Mouse (Mus musculus): ENCODE data around the gene Arhgap11a. TPM values are rescaled to one million over a fixed set of nuclear protein-coding genes. Genes with fewer than 3 reads are reported as not detected.
A peak's percentile ranks its signal among the peaks of the same experiment; 100 is the strongest.

Arhgap11a gene
- polyA plus RNA-seq, 1 experiment from 2014 or later, result 44.5 TPM

DNA sequence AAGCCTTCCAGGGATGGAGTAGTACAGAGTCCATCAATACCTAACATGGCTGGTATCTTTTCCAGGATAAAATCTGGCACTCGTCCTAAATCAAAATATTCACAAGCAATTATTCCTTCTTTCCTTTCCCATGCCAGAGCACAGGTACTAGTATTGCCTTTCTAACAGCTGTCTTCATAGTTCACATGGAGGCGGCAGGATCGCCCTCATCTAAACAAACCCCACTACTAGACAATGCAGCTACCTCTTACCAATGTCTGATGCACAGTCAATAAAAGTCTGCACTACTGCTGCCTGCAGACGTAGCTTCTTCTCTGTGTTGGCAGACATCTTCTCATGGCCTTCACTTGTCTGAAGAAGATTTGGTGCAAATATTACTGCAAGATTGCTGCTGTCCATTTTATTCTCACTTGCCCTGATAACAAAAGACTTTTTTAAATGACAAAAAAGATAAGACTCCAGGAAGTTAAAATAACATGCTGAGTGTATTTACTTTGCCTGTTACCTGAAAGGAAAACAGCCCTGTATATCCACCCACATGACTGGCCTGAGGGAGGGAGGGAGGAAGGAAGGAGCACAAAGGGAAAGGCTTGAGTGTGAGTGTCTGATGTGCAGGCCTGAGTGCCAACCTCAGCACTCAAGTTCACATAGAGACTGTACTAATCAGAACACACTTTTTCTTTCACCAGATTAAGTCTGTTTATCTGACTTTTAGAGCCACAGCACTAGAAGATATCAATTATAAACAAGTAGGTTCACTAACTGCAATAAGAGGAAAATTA lies 6.6 kb downstream of the Arhgap11a start:
- ATAC-seq (ENCODE audit: insufficient number of reproducible peaks, insufficient read depth, low FRiP score, low TSS enrichment, low read depth), result no peak
- H3K27ac ChIP-seq, result no peak overlapping the region
- H3K4me2 ChIP-seq, result no peak overlapping the region
- H3K27me3 ChIP-seq, result no peaks in the 10 kb centered on the region
- WGBS, result 88% methylated on average over 4 of the region's 4 CpGs
- peaks cover 57% of the 10 kb centered on the region for H3K36me3 ChIP-seq
- peaks cover 12% of the 10 kb centered on the region for H3K4me1 ChIP-seq (replicated peaks)
- no peaks in the 10 kb centered on the region for H3K9me3 ChIP-seq
- no peak overlapping the region for H3K4me3 ChIP-seq (replicated peaks)
- H3K9ac ChIP-seq (replicated peaks), result no peak overlapping the region

DNA sequence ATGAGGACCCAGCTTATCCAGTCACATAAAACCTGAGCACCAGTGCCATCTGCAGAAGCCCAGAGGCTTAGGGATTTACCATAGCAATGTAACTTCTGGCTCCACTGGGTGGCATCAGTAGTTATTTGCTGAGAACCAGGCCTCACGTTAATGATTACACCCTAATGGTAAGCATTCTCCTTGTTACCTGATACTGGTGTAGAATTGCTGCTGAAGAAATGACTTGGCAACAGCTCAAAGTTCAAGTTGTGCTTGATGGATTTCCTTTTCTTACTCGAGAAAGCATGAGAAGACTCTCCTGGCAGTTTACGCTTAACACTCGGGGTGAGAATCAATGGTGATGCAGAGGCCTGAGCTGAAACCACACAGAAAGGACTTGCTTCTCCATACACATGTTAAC lies 9.0 kb downstream of the Arhgap11a start:
- Histone ChIP-seq H3K27me3 (no peaks in the 10 kb centered on the region), H3K4me3 (replicated peaks) (no peak overlapping the region), H3K4me1 (replicated peaks) (no peaks in the 10 kb centered on the region), H3K4me2 (no peak overlapping the region), H3K9ac (replicated peaks) (no peak overlapping the region), H3K36me3 (peaks cover 74% of the 10 kb centered on the region), H3K27ac (no peak overlapping the region), H3K9me3 (no peaks in the 10 kb centered on the region)
- no peak for ATAC-seq (ENCODE audit: insufficient number of reproducible peaks, insufficient read depth, low FRiP score, low TSS enrichment, low read depth)
- 76% methylated on average over 4 of the region's 4 CpGs for WGBS

DNA sequence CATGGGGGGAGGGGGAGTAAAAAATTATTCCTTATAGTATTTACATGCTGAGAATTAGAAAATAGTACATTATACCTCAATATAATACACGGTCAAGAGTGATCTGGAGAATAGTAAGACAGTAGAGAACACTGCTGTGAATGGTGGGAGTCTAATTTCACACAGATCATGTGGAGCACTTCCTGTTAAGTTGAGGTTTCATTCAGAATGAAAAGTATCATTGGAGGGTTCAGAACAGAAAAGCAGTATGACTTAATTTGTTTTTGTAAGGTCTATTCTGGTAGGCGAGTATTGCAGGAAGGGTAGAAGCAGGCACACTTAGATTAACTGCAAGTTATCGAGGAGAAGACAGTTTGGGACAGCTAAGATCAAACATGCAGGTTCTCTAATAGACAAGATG lies 13.2 kb downstream of the Arhgap11a start:
- H3K27me3 ChIP-seq, result no peaks in the 10 kb centered on the region
- H3K27ac ChIP-seq, result no peak overlapping the region
- peaks cover 73% of the 10 kb centered on the region for H3K36me3 ChIP-seq
- 90% methylated on average over 3 of the region's 3 CpGs for WGBS
- no peak overlapping the region for H3K9ac ChIP-seq (replicated peaks)
- no peak overlapping the region for H3K4me2 ChIP-seq
- no peak for ATAC-seq (ENCODE audit: insufficient number of reproducible peaks, insufficient read depth, low FRiP score, low TSS enrichment, low read depth)
- no peaks in the 10 kb centered on the region for H3K4me1 ChIP-seq (replicated peaks)
- no peak overlapping the region for H3K4me3 ChIP-seq (replicated peaks)
- no peaks in the 10 kb centered on the region for H3K9me3 ChIP-seq

DNA sequence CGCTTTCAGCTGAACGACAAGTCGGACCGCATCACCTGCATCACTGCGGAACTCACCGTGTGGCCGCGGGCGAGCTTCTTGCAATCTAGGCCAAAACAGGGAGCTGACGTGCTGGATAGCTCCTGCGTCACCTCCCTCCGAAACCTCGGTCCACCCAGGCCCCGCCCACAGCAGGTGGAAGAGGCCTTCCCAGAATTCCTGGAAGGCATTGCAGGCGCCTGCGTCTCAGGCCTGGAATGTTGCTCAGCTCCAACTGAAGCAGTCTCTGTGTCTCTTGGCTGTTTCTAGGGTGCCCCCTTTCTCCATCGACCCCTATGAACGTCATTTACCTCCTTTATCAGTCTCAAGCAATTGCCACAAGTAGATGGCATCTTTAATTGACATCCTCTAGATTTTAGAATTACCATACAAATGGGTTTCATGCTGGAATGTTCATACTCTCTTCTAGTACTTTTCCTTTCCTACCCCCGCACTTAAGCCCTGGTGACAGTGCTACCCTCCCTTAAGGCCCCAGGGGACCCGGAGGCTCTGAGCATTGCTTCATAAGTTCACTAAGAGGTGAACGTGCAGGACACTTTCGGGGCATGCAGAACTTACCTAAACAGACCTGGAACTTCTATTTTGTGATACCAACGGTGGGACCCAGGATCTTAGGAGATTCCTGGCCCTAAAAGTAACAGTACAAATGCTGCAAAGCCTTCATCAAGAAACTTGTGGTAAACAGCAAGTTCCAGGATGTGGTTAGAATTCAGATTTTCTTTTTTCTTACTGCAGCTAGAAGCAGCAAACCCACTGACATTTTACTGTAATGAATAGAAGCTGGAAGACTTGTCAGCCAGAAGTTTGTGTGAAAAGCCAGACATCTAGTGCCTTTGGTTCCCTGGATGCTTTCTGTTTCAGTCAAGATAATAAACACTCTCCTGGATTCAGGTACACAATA lies 19.2 kb downstream of the Arhgap11a start, which contains the start of gene Scg5:
Gene Scg5, minus strand, starts transcription at position 179 of the 940 bp plus-strand sequence.
- Histone ChIP-seq H3K36me3 (peaks cover 30% of the 10 kb centered on the region), H3K27me3 (0 out of 2 replicates have a peak, but pooled peaks cover 2% of the 10 kb centered on the region), H3K4me3 (replicated peaks) (peak within 1 kb of the TSS; percentile 33), H3K9me3 (no peaks in the 10 kb centered on the region), H3K9ac (replicated peaks) (no peak within 1 kb of the TSS), H3K27ac (no peak within 1 kb of the TSS), H3K4me2 (peak within 1 kb of the TSS; percentile 62), H3K4me1 (replicated peaks) (peaks cover 10% of the 10 kb centered on the region; the same call in 1 of the 2 replicates)
- 12% methylated on average over 23 of the region's 23 CpGs for WGBS
- peak; percentile 89 for ATAC-seq (ENCODE audit: insufficient number of reproducible peaks, insufficient read depth, low FRiP score, low TSS enrichment, low read depth)

DNA sequence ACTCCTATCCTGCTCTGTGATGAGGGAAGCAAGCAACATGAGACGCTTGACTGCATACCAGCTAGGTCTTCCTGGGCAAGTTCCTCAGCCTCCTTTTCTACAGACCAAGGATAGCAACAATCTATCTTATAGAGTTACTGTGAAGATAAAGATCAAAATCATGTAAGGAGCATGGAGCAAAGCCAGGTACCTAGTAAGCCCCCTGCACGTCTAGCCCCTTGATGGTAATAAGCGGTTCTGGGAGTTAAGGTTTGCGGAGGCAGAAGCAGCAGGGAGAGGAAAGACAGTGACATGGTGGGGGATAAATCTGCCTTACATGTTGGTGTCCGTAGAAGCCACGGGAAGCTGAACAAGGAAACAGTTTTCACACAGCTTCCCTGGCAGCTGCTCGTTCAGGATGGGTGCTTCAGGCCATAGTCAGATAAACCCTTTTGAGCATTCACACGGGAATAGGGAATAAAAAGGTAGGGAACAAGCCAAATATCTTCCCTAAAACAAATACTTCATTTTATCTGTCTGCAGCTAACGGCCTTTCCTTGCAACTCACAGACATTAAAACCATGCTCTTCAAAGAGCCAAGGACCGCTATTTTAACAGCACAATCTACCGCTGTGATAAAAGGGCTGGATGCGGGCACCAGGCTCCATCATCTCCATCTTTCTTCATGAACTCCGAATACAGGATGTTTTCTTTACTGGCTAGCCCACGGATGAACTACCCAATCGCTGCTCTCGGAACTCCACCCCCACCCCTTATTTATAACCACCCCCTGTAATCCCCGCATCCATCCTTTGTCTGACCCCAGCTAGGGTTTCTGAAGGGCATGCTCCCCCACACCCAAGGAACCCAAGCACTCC lies 20.1 kb downstream of the Arhgap11a start:
- Histone ChIP-seq H3K9ac (replicated peaks) (no peak overlapping the region), H3K4me2 (peak overlapping the region; percentile 62), H3K4me1 (replicated peaks) (peaks cover 10% of the 10 kb centered on the region; the same call in 1 of the 2 replicates), H3K27me3 (0 out of 2 replicates have a peak, but pooled peaks cover 2% of the 10 kb centered on the region), H3K9me3 (no peaks in the 10 kb centered on the region), H3K36me3 (peaks cover 21% of the 10 kb centered on the region), H3K27ac (no peak overlapping the region), H3K4me3 (replicated peaks) (peak overlapping the region; percentile 33)
- peak; percentile 8; the same call in 1 of the 2 replicates for ATAC-seq (ENCODE audit: insufficient number of reproducible peaks, insufficient read depth, low FRiP score, low TSS enrichment, low read depth)
- WGBS, result 23% methylated on average over 17 of the region's 17 CpGs

DNA sequence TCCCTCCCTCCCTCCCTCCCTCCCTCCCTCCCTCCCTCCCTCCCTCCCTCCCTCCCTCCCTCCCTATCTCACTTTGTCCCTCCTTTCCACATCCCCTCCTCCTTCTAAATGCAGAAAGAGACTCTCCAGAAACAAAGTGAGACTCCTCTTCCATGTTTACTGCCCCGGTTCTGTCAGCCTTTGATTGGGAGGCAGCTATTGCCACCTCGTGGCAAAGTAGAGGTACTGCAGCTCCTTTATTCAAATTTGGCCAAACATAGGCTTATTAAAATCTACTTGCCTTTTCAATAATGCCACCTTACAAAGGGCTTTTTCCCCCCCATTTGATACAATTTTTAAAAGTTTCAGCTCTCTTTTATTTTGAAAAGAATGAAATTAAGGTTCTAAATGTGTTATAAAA lies 24.6 kb downstream of the Arhgap11a start:
- no peak for ATAC-seq (ENCODE audit: insufficient number of reproducible peaks, insufficient read depth, low FRiP score, low TSS enrichment, low read depth)
- H3K4me3 ChIP-seq (replicated peaks), result no peak overlapping the region
- 3% methylated on average over 2 of the region's 2 CpGs for WGBS
- H3K9me3 ChIP-seq, result no peaks in the 10 kb centered on the region
- no peaks in the 10 kb centered on the region for H3K36me3 ChIP-seq
- H3K4me2 ChIP-seq, result no peak overlapping the region
- no peak overlapping the region for H3K9ac ChIP-seq (replicated peaks)
- H3K27me3 ChIP-seq, result 0 out of 2 replicates have a peak, but pooled peaks cover 2% of the 10 kb centered on the region
- peaks cover 7% of the 10 kb centered on the region; the same call in 1 of the 2 replicates for H3K4me1 ChIP-seq (replicated peaks)
- H3K27ac ChIP-seq, result no peak overlapping the region

DNA sequence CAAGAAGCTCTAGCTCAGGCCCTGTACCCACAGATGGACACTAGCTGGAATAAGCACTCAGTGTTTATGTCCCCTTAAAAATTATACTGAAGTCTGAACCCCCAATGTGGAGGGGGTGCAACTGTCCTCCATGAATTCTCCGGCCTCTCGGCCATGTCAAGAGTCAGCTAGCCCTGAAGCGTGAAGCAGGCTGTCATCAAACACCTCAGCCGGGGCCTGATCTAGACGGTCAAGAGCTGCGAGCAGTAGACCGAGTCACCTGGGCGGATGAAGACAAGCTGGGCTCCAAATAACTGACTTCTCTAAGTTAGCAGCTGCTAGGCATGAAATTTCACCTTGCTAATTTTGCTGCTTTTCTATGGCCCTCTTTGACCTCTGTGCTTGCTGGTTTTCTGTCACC lies 26.1 kb downstream of the Arhgap11a start:
- 97% methylated on average over 8 of the region's 8 CpGs for WGBS
- 0 out of 2 replicates have a peak, but pooled peaks cover 3% of the 10 kb centered on the region for H3K4me1 ChIP-seq (replicated peaks)
- no peak for ATAC-seq (ENCODE audit: insufficient number of reproducible peaks, insufficient read depth, low FRiP score, low TSS enrichment, low read depth)
- no peak overlapping the region for H3K4me3 ChIP-seq (replicated peaks)
- no peaks in the 10 kb centered on the region for H3K9me3 ChIP-seq
- no peak overlapping the region for H3K9ac ChIP-seq (replicated peaks)
- H3K27me3 ChIP-seq, result 0 out of 2 replicates have a peak, but pooled peaks cover 2% of the 10 kb centered on the region
- H3K36me3 ChIP-seq, result no peaks in the 10 kb centered on the region
- no peak overlapping the region for H3K4me2 ChIP-seq
- H3K27ac ChIP-seq, result no peak overlapping the region

DNA sequence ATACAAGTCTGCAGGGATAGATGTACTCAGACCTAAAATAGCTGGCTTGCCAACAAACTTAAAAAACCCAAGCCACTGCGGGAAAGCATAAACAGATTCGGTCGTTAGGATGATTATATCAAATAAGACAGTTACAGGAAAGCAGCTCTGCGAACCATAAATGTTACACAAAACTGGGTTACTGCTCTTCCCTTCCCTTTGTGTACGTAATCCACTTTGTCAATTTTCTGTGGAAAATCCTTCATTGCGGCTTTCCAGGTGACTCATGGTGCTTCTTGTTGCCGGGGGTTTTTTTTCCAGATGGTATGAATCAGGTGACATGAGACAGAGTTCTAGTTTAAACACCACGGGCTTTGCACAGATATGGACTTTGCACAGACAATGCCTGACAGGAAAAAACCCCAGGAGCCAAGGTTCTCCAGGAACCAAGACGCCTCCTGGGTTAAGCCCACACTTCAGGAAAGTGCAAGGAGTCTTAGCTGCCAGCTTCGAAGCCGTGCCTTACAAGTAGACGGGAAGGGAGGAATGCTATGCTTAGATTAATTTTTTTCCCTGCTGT lies 27.2 kb downstream of the Arhgap11a start:
- Histone ChIP-seq H3K9me3 (no peaks in the 10 kb centered on the region), H3K36me3 (no peaks in the 10 kb centered on the region), H3K27ac (no peak overlapping the region), H3K4me3 (replicated peaks) (no peak overlapping the region), H3K9ac (replicated peaks) (no peak overlapping the region), H3K27me3 (0 out of 2 replicates have a peak, but pooled peaks cover under 1% of the 10 kb centered on the region), H3K4me2 (no peak overlapping the region), H3K4me1 (replicated peaks) (0 out of 2 replicates have a peak, but pooled peaks cover 3% of the 10 kb centered on the region)
- ATAC-seq (ENCODE audit: insufficient number of reproducible peaks, insufficient read depth, low FRiP score, low TSS enrichment, low read depth), result no peak
- 71% methylated on average over 12 of the region's 12 CpGs for WGBS

DNA sequence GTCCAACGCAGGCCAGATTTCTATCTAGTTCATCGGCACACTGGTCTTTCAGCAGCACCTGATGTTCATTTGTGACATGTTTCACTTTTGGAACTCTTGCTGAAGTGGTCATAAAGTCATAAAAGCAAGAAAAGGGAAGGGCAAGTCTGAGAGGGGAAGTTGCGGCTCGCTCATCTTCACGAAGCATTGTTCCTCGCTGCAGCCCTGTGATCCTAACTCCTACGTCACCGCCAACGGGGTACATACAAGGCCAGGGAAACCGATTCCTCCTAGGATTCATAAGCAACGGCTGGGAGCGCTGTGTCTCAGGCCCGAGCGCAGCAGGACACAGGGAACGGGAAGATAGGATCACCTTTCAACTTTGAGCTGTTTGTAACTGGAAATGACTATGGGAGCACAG lies 28.3 kb downstream of the Arhgap11a start:
- no peaks in the 10 kb centered on the region for H3K9me3 ChIP-seq
- WGBS, result 91% methylated on average over 15 of the region's 15 CpGs
- H3K4me1 ChIP-seq (replicated peaks), result 0 out of 2 replicates have a peak, but pooled peaks cover 3% of the 10 kb centered on the region
- H3K36me3 ChIP-seq, result no peaks in the 10 kb centered on the region
- no peak overlapping the region for H3K4me3 ChIP-seq (replicated peaks)
- H3K4me2 ChIP-seq, result no peak overlapping the region
- no peak overlapping the region for H3K9ac ChIP-seq (replicated peaks)
- no peaks in the 10 kb centered on the region for H3K27me3 ChIP-seq
- ATAC-seq (ENCODE audit: insufficient number of reproducible peaks, insufficient read depth, low FRiP score, low TSS enrichment, low read depth), result no peak
- H3K27ac ChIP-seq, result no peak overlapping the region
